Mouse (Mus musculus) spleen, adult 18-20 months (tissue): Measurements from ENCODE around the gene Spsb3.
A peak's percentile ranks its signal among the peaks of the same experiment; 100 is the strongest.

Experiments
- DNase-seq, 2 experiments: peaks; one replicate each; pipeline ENCODE4 v3.0.0; 2022; ENCODE audit warnings: mixed read lengths in 2 of 2

Spsb3 gene

GRCm38 (mm10) chr17:24874989-24875388 is 11.5 kb upstream of the Spsb3 start:
- DNase-seq: no peak

DNA sequence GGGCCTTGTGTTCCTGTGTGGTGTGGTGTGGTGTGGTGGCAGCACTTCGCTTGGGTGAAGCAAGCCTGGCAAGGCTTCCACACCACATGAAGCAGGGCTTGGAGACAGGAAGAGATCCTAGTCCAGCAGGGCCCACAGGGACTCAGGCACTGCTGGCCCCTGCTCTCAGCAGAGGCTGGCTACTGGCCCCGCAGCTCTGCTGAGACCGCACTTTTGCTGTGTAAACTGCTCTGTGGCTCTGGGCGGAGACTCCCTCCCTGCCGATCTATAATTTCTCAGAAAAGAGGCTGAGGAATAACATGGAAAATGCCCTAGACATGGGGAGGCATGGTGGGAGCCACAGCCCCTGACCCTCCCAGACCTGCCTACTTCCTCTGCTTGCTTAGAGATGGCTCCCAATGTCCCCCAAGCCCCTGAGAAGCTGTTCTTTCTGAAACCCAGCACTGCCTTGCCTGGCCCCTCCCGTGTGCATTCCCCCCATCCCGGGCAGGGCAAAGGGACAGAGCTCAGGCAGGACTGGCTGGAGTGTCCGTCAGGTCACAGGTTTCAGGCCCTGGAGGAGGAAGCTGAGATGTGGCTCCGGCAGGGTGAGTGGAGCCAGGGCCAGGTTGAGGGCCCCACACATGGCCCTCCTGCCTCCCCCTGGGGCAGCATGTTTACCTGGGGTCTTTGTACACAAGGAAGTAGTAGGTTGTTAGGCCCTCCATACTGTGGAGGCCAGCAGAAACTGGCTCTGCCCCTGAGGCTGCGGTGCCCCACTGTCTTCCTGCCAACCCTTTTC is 8.9 kb upstream of the Spsb3 start:
- no peak for DNase-seq

GRCm38 (mm10) chr17:24878117-24878397 is 8.4 kb upstream of the Spsb3 start:
- no peak for DNase-seq

DNA sequence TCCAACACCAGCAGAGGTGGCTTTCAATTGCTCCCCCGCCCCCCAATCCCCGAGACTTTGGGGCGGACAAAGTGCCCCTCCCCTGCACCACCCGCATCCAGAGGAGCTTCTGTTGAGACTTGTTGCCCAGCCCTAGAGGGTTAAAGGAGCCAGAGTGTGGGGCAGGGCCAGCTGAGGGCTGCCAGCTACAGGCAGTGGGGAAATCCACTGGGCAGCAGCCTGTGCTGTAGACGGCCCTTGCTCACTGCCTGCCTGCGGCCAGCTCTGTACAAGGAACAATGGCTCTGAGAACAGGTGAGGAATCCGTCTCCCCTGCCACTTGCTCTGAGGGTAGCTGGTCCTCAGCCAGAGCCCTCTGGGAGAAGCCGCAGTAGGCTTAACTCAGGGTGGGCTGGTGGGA is 7.9 kb upstream of the Spsb3 start:
- no peak for DNase-seq

GRCm38 (mm10) chr17:24881738-24882440 is 4.6 kb upstream of the Spsb3 start:
- DNase-seq: peak in 1 of 2 experiments; percentile 47

- DNase-seq: no peak
Measured at GRCm38 (mm10) chr17:24884391-24884790, 2.1 kb upstream of the Spsb3 start.

DNA sequence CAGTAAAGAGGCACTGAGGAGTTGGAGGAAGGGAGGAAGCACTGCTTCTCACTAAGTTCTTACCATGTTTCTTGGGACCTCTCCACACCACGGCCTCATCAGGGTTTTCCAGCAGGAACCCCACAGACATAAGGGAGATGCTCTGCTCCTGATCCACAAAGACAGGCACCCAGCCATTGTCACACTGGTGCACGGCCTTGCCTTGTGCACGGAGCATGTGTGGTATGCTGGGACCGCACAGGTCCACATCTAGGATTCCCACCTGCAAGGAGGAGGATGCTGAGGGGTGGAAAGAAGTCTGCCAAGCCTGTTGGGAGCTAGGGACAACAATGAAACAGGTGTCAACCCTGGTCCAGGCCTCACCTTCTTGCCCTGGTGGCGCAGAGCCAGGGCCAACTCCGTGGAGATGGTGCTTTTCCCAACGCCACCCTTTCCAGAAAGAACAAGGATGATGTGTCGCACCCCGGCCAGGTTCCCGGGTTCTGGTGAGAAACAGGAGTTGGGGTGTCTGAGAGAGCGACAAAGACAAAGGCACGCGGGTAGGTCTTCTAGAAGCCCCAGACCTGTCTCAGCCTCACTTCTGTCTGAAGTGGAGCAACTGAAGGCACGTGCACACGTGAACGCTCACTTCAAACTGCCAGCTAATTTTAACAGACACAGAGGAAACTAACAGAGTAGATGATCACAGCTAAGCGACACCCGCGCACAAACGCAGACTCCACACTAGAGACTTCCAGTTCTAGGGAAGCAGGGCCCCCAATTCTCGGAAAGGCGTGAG is 898 bp upstream of the Spsb3 start:
- DNase-seq: no peak

- DNase-seq: no peak
Measured at GRCm38 (mm10) chr17:24886932-24887271, 459 bp downstream of the Spsb3 start.

DNA sequence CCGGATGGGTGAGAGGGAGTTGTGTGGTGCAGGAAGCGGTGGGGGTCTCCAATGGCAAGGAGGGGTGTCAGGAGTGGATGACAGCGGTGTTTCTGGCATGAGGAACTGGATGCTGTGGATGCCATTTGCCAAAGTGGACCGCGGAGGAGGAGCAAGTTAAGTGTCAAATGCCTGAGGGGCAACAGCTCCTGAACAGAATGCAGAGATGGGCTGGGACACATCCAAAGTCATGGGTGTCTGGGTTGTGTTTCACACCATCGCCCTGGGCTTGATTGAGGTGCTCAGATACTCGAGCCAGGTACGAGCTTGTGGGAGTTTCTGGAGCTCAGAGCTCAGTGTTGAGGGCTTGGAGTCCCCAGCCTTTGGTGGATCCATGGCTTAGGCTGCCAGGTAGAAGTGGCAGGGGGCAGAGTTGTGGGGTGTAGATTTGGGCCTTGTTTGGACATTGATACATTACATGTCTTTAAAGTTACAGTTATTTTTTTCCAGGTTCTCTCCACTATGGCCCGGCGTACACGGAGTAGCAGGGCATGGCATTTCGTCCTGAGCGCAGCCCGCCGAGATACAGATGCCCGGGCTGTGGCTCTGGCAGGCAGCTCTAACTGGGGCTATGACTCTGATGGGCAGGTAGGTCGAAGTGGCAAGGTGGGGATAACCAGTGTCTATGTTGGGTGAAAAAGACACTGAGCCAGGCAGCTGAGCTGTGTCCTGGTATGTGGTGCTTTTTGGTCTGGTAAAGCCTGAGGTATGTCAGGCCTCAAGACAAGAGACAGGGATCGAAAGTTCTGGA is 1.0 kb downstream of the Spsb3 start:
- no peak for DNase-seq

DNA sequence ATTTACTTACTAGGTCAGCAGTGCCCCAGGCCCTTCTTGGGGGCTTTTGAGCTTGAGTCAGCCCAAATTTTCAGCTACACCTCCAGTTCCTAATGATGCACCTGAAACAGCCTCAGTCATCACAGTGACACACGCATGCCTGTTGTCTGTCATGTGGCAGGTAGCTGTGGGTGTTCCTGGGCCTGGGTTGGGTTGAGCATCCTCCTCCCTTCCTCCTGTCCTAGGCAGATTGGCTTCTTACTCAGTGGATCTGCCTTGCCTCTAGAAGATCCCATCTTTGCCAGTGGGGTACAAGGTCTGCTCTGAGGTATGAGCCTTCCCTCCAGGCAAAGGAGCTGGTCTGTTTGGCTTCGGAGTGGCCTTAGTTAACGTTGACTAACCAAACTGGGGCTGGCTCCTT is 2.4 kb downstream of the Spsb3 start:
- DNase-seq: no peak

- no peak for DNase-seq
Measured at GRCm38 (mm10) chr17:24890151-24891092, 4.0 kb downstream of the Spsb3 start.

DNA sequence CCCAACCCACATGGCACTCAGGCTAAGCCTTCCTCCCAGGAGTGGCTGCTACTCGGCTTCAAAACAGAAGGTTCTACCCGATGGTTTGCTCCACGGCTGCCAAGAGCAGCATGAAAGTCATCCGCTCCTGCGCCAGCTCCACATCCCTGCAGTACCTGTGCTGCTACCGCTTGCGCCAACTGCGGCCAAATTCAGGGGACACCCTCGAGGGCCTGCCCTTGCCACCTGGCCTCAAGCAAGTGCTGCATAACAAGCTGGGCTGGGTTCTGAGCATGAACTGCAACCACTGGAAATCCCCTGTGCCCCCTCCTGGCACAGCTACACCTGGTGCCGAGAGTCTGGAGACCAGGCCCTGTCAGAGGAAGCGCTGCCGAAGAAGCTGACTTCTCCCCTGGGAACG is 4.9 kb downstream of the Spsb3 start:
- no peak for DNase-seq

- DNase-seq: no peak
Measured at GRCm38 (mm10) chr17:24892785-24893184, 6.3 kb downstream of the Spsb3 start.

- no peak for DNase-seq
Measured at GRCm38 (mm10) chr17:24893276-24893675, 6.8 kb downstream of the Spsb3 start.

- no peak for DNase-seq
Measured at GRCm38 (mm10) chr17:24894061-24894994, 7.9 kb downstream of the Spsb3 start.

GRCm38 (mm10) chr17:24894995-24895547 is 8.6 kb downstream of the Spsb3 start, which contains the start of the genes Eme2 and Mrps34:
Gene Eme2 (minus strand): TSS chr17:24895087.
Gene Mrps34 (plus strand): TSS chr17:24895116.
- DNase-seq: peak; percentile 55 to 65

DNA sequence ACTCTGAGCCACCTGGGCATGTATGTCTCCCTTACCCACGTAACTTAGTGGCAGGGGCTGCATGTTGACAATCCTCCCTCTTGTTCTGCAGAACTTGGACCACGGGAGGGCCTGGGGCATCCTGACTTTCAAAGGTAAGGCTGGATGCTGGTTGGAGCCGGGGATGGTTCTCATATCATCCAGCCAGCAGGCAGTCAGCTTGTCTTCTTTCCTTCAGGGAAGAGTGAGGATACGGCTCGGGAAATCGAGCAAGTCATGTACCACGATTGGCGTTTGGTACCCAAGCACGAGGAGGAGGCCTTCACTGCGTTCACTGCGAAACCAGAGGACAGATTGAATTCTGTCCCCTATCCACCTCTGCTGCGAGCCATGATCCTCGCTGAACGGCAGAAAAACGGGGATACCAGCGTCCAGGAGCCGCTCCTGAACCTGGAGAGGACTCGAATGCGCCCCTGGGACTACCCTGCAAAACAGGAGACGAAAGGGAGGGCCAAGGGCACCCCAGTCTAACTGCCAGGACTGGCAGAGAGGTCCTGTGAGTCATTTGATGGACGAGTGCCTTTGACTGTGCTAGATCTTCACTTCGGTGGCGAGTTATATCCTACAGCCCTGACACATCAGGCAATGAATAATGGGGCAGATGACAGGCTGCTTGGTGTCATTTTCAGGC is 9.3 kb downstream of the Spsb3 start:
- no peak for DNase-seq

GRCm38 (mm10) chr17:24896241-24896992 is 10.0 kb downstream of the Spsb3 start, which contains the start of gene Nme3:
Gene Nme3 (plus strand): TSS chr17:24896500.
- peak; percentile 61 to 75 for DNase-seq

DNA sequence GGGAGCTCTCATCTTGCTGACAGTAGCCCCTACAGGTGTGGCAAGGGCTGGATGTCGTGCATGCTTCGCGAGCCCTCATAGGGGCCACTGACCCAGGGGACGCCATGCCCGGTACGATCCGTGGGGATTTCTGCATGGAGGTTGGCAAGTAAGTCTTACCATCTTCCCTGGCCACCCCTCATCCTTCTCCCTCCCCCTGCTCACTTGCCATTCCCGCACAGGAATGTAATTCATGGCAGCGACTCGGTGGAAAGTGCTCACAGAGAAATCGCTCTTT is 10.5 kb downstream of the Spsb3 start:
- no peak for DNase-seq
